Mouse (Mus musculus) spleen, adult 2 months (tissue): ENCODE results near the gene Spef2.

ENCODE experiments used
- CTCF ChIP-seq: fragments of 200-500 bp; IDR thresholded peaks from 2 replicates; pipeline ENCODE4 v1.5.1; 2011; ENCODE audit warnings: mild to moderate bottlenecking, inconsistent platforms; ENCODE audit not compliant: insufficient read depth, insufficient read length, insufficient replicate concordance; ENCODE audit errors: extremely low read depth
- POLR2A ChIP-seq: fragments of 200-500 bp; IDR thresholded peaks from 2 replicates; pipeline ENCODE4 v1.6.1; 2011; ENCODE audit warnings: low read depth, low read length, inconsistent platforms

DNA sequence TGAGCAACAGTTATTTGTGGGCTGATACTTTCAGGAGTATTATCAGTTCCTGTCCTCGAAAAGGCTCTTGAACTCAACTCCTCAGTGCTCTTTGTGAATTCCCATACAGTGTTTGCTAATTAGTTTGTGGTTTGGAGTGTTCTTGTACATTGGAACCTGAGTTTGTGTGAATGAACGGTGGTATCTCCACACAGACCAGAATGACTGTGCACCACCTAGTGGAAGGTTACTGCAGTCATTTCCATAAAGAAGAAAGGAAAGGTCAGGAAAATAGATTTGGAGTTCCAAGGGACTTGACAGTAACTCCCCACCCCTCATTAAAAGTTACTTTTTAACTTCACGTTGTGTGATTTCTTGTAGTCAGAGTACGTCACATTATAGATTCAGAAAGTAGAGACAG, 140.5 kb downstream of the Spef2 start:
- TF ChIP-seq CTCF (peak; percentile 33; the same call in 1 of the 2 replicates), POLR2A (no peak)
